Mouse (Mus musculus) limb, embryonic 13.5 days (tissue): Measurements from ENCODE around the gene Wdr48. TPM values are rescaled to one million over a fixed set of nuclear protein-coding genes. Genes with fewer than 3 reads are reported as not detected.

Source experiments
- ATAC-seq: fragments of 200-750 bp; cut with Nextera tagmentation; 2 replicates; pipeline ENCODE4 v1.8.0; 2017; ENCODE audit warnings: low read depth, moderate number of reproducible peaks, moderate TSS enrichment; ENCODE audit not compliant: low FRiP score
- H3K27ac ChIP-seq: fragments of 300-500 bp; sonication (generic); 2 replicates; pipeline ENCODE4 v1.5.1; 2015; ENCODE audit warnings: inconsistent platforms, mild to moderate bottlenecking, moderate library complexity
- H3K27me3 ChIP-seq: fragments of 300-500 bp; sonication (generic); 2 replicates; pipeline ENCODE4 v1.6.1; 2015; ENCODE audit warnings: mild to moderate bottlenecking, inconsistent platforms
- H3K36me3 ChIP-seq: fragments of 300-500 bp; sonication (generic); 2 replicates; pipeline ENCODE4 v1.6.1; 2015; ENCODE audit warnings: inconsistent platforms, mild to moderate bottlenecking, moderate library complexity
- H3K4me1 ChIP-seq: fragments of 300-500 bp; sonication (generic); 2 replicates; pipeline ENCODE4 v1.6.1; 2015; ENCODE audit warnings: inconsistent platforms
- H3K4me2 ChIP-seq: fragments of 300-500 bp; sonication (generic); replicated peaks from 2 replicates; pipeline ENCODE4 v1.6.1; 2015; ENCODE audit warnings: inconsistent platforms, mild to moderate bottlenecking, moderate library complexity
- H3K4me3 ChIP-seq: fragments of 300-500 bp; sonication (generic); 2 replicates; pipeline ENCODE4 v1.5.1; 2015; ENCODE audit warnings: moderate library complexity, mild to moderate bottlenecking, inconsistent platforms
- H3K9ac ChIP-seq: fragments of 300-500 bp; sonication (generic); 2 replicates; pipeline ENCODE4 v1.6.1; 2015; ENCODE audit warnings: mild to moderate bottlenecking, inconsistent platforms
- H3K9me3 ChIP-seq: fragments of 300-500 bp; sonication (generic); 2 replicates; pipeline ENCODE4 v1.6.1; 2016; ENCODE audit warnings: inconsistent platforms
- WGBS: fragments of 180-500 bp; shearing (Covaris S2); methylation state at CpG from one replicate; pipeline ENCODE4 v1.1.7; 2015; 5-methylcytosine and 5-hydroxymethylcytosine counted together
- polyA plus RNA-seq: library from polyadenylated mRNA; unstranded; fragments of >200 nt; fragmentation: Nextera tagmentation; extraction: Ambion mirVana; gene quantifications from 2 replicates; pipeline ENCODE4 v1.2.1, GENCODE M21; 2015

Wdr48 gene
- polyA plus RNA-seq, 1 experiment from 2014 or later: 60.3 TPM

GRCm38 (mm10) chr9:119958835-119959234, 64.2 kb downstream of the Wdr48 start:
- Histone ChIP-seq H3K36me3 (no peaks in the 10 kb centered on the region), H3K4me1 (peaks cover 10% of the 10 kb centered on the region), H3K9me3 (no peaks in the 10 kb centered on the region), H3K4me2 (no peak overlapping the region), H3K9ac (no peak overlapping the region), H3K27me3 (no peaks in the 10 kb centered on the region), H3K4me3 (no peak overlapping the region), H3K27ac (no peak overlapping the region)
- no peak for ATAC-seq
- 84% methylated on average over 9 of the region's 9 CpGs for WGBS

DNA sequence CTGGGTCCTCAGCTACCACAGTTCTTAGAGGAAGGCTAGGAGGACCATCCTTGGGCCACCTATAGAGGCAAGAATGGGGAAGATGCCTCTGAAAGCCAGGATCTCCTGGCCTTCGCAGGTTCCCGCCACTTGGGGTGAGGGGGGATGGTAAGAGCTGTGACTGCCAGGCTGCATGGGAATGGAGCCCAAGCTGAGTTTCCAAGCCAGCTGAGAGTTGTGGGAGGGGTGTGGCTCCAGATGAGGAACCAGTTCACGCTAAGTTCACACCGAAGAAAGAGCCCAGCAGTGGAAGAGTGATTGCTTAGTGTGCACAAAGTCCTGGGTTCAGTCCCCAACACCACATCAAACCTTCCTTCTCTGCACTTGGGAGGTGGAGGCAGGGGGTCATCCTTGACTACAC, 67.5 kb downstream of the Wdr48 start:
- Histone ChIP-seq H3K4me2 (no peak overlapping the region), H3K27me3 (no peaks in the 10 kb centered on the region), H3K4me1 (peaks cover 10% of the 10 kb centered on the region), H3K4me3 (no peak overlapping the region), H3K36me3 (no peaks in the 10 kb centered on the region), H3K9me3 (no peaks in the 10 kb centered on the region), H3K9ac (no peak overlapping the region), H3K27ac (no peak overlapping the region)
- 65% methylated on average over 4 of the region's 4 CpGs for WGBS
- ATAC-seq: no peak

- ATAC-seq: peak; percentile 67
- Histone ChIP-seq H3K4me1 (peaks cover 10% of the 10 kb centered on the region), H3K36me3 (no peaks in the 10 kb centered on the region), H3K9ac (0 out of 2 replicates have a peak overlapping the region, but pooled peaks have one; percentile 43), H3K27ac (no peak overlapping the region), H3K9me3 (no peaks in the 10 kb centered on the region), H3K27me3 (no peaks in the 10 kb centered on the region), H3K4me3 (no peak overlapping the region), H3K4me2 (peak overlapping the region; percentile 43)
- 11% methylated on average over 21 of the region's 21 CpGs for WGBS
These were observed 68.4 kb downstream of the Wdr48 start for GRCm38 (mm10) chr9:119962987-119963667.

DNA sequence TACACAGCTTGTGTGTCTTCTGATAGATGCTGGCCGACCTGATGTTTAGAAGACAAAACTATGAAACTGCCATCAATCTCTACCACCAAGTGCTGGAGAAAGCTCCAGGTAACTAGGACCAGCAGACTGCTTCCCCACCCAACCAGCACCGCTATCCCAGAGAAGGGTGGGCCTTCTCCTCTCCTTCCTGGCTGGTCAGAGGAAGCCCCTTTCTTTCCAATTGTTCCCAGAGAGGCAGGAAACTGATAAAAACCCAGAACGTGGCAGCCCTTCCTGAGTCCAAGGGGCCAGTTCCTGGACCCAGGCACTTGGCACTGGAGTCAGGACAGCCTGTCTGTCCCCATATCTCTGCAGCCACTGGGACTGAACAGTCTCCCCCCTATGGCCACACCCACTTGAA, 69.5 kb downstream of the Wdr48 start:
- H3K9ac ChIP-seq: no peak overlapping the region
- H3K27ac ChIP-seq: no peak overlapping the region
- 64% methylated on average over 3 of the region's 3 CpGs for WGBS
- no peaks in the 10 kb centered on the region for H3K27me3 ChIP-seq
- no peaks in the 10 kb centered on the region for H3K36me3 ChIP-seq
- H3K4me2 ChIP-seq: no peak overlapping the region
- ATAC-seq: no peak
- peaks cover 10% of the 10 kb centered on the region for H3K4me1 ChIP-seq
- no peak overlapping the region for H3K4me3 ChIP-seq
- no peaks in the 10 kb centered on the region for H3K9me3 ChIP-seq

GRCm38 (mm10) chr9:119965186-119965585, 70.5 kb downstream of the Wdr48 start:
- H3K27me3 ChIP-seq: no peaks in the 10 kb centered on the region
- H3K27ac ChIP-seq: no peak overlapping the region
- H3K9ac ChIP-seq: no peak overlapping the region
- H3K4me3 ChIP-seq: no peak overlapping the region
- no peak overlapping the region for H3K4me2 ChIP-seq
- ATAC-seq: no peak
- H3K4me1 ChIP-seq: peaks cover 13% of the 10 kb centered on the region
- WGBS: 67% methylated on average over 3 of the region's 3 CpGs
- H3K36me3 ChIP-seq: no peaks in the 10 kb centered on the region
- H3K9me3 ChIP-seq: no peaks in the 10 kb centered on the region

GRCm38 (mm10) chr9:119966221-119966910, 71.7 kb downstream of the Wdr48 start:
- H3K9ac ChIP-seq: no peak overlapping the region
- no peak overlapping the region for H3K4me2 ChIP-seq
- no peaks in the 10 kb centered on the region for H3K27me3 ChIP-seq
- H3K4me3 ChIP-seq: no peak overlapping the region
- H3K4me1 ChIP-seq: peaks cover 25% of the 10 kb centered on the region
- WGBS: 87% methylated on average over 26 of the region's 26 CpGs
- no peak for ATAC-seq
- peaks cover 2% of the 10 kb centered on the region; the same call in 1 of the 2 replicates for H3K36me3 ChIP-seq
- no peaks in the 10 kb centered on the region for H3K9me3 ChIP-seq
- H3K27ac ChIP-seq: no peak overlapping the region

- Histone ChIP-seq H3K4me2 (no peak overlapping the region), H3K27ac (no peak overlapping the region), H3K27me3 (no peaks in the 10 kb centered on the region), H3K9ac (no peak overlapping the region), H3K36me3 (peaks cover 32% of the 10 kb centered on the region), H3K4me1 (peaks cover 19% of the 10 kb centered on the region), H3K4me3 (no peak overlapping the region), H3K9me3 (no peaks in the 10 kb centered on the region)
- WGBS: 76% methylated on average over 7 of the region's 7 CpGs
- no peak for ATAC-seq
These were observed 75.1 kb downstream of the Wdr48 start for GRCm38 (mm10) chr9:119969811-119970210.

- no peak for ATAC-seq
- H3K4me1 ChIP-seq: peaks cover 19% of the 10 kb centered on the region
- peaks cover 32% of the 10 kb centered on the region for H3K36me3 ChIP-seq
- H3K27ac ChIP-seq: no peak overlapping the region
- no peak overlapping the region for H3K4me3 ChIP-seq
- peak overlapping the region; percentile 31; the same call in 1 of the 2 replicates for H3K9ac ChIP-seq
- WGBS: 40% methylated on average over 6 of the region's 6 CpGs
- no peak overlapping the region for H3K4me2 ChIP-seq
- H3K27me3 ChIP-seq: no peaks in the 10 kb centered on the region
- H3K9me3 ChIP-seq: no peaks in the 10 kb centered on the region
These were observed 75.5 kb downstream of the Wdr48 start for GRCm38 (mm10) chr9:119970221-119970620.

DNA sequence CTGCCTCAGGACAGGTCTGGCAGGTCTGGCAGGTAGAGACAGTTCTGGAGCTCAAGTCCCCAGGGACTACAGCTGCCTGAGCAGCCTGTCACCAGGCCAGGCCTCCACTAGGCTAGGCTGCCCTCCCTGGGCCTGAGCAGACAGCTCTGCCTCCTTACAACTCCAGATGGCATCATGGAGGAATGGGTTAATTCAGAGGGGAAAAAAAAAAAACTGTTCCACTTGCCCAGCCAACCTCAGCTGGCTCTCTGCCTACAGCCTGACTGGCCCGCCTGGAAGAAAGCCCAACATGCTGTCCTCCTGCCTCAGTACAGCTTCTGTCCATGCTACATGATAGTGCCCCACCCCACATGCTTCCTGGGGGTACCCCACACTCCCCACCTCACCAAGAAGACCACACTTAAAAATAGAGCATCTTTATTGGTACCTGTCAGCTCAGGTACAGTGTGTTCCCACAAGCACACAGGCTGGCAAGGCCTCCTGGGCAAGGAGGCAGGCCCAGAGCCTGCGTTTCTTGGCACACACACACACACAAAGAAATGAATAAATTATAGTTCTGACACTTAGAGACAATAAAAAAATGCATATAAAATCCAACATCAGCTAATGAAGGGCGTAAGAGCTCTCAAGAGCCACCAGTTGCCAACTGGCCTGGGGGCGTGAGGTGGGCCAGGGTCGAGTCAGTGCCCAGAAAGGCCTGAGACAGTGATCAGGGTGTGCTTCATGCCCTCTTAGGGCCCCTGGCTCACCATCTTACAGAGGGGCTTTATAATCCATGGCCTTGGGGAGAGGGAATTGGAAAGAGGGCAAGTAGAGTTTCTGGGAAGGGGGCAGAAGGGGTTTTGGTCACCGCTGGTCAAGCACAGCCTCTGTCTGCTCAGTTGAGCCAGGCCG, 76.3 kb downstream of the Wdr48 start:
- Histone ChIP-seq H3K27me3 (no peaks in the 10 kb centered on the region), H3K4me3 (no peak overlapping the region), H3K4me1 (peaks cover 19% of the 10 kb centered on the region), H3K4me2 (no peak overlapping the region), H3K27ac (peak overlapping the region; percentile 6; the same call in 1 of the 2 replicates), H3K9ac (peak overlapping the region; percentile 31; the same call in 1 of the 2 replicates), H3K36me3 (peaks cover 32% of the 10 kb centered on the region), H3K9me3 (no peaks in the 10 kb centered on the region)
- no peak for ATAC-seq
- WGBS: 75% methylated on average over 7 of the region's 7 CpGs

GRCm38 (mm10) chr9:119972166-119972565, 77.5 kb downstream of the Wdr48 start:
- Histone ChIP-seq H3K27me3 (no peaks in the 10 kb centered on the region), H3K27ac (no peak overlapping the region), H3K4me2 (no peak overlapping the region), H3K4me1 (peaks cover 27% of the 10 kb centered on the region), H3K36me3 (peaks cover 32% of the 10 kb centered on the region), H3K9me3 (no peaks in the 10 kb centered on the region), H3K4me3 (no peak overlapping the region), H3K9ac (no peak overlapping the region)
- 91% methylated on average over 10 of the region's 10 CpGs for WGBS
- ATAC-seq: no peak

- H3K27ac ChIP-seq: no peak overlapping the region
- H3K4me1 ChIP-seq: peaks cover 32% of the 10 kb centered on the region
- H3K4me3 ChIP-seq: no peak overlapping the region
- H3K9ac ChIP-seq: no peak overlapping the region
- no peaks in the 10 kb centered on the region for H3K27me3 ChIP-seq
- peaks cover 32% of the 10 kb centered on the region for H3K36me3 ChIP-seq
- no peak for ATAC-seq
- H3K4me2 ChIP-seq: no peak overlapping the region
- whole genome bisulfite sequencing: 88% methylated on average over 12 of the region's 12 CpGs
- no peaks in the 10 kb centered on the region for H3K9me3 ChIP-seq
These were observed 77.9 kb downstream of the Wdr48 start for GRCm38 (mm10) chr9:119972582-119972981.

- Histone ChIP-seq H3K4me2 (no peak overlapping the region), H3K4me3 (no peak overlapping the region), H3K9me3 (no peaks in the 10 kb centered on the region), H3K9ac (no peak overlapping the region), H3K27ac (no peak overlapping the region), H3K27me3 (no peaks in the 10 kb centered on the region), H3K36me3 (peaks cover 32% of the 10 kb centered on the region), H3K4me1 (peaks cover 39% of the 10 kb centered on the region)
- ATAC-seq: no peak
- WGBS: 90% methylated on average over 23 of the region's 23 CpGs
These were observed 78.6 kb downstream of the Wdr48 start for GRCm38 (mm10) chr9:119973281-119973680.
